In genomic region chr2:149546639-149547200, GRCm38 (mm10) we compare ENCODE assay signal across 24 mouse cellular contexts.
"Had no signal": no experiment of that assay in that cellular context is flagged by ENCODE, and none has a peak within 500 bp of the region (broad histone marks: within the 10 kb centered on the region; RNA-seq: fewer than 3 reads in every experiment).

No protein-coding gene starts in this region.

- H3K9me3 ChIP-seq: heart, embryonic 10.5 days; heart, embryonic 12.5 days; hindbrain, embryonic 10.5 days; intestine, embryonic 15.5 days; limb, embryonic 13.5 days; limb, embryonic 15.5 days; liver, embryonic 12.5 days had no signal

- H3K36me3 ChIP-seq: heart, embryonic 10.5 days; heart, embryonic 12.5 days; hindbrain, embryonic 10.5 days; intestine, embryonic 15.5 days; limb, embryonic 13.5 days; limb, embryonic 15.5 days; liver, embryonic 12.5 days had no signal

- ATAC-seq: forebrain, embryonic 16.5 days; inflammation-experienced regulatory T-cells, adult 6 months; intestine, embryonic 15.5 days; intestine, postnatal 0 days; liver, embryonic 12.5 days had no signal

- H3K27ac ChIP-seq: gastrocnemius, adult 2 months; heart, embryonic 10.5 days; hindbrain, embryonic 10.5 days; intestine, embryonic 15.5 days; limb, embryonic 13.5 days; limb, embryonic 15.5 days; liver, embryonic 12.5 days had no signal

- H3K4me2 ChIP-seq: heart, embryonic 12.5 days; intestine, embryonic 15.5 days; limb, embryonic 13.5 days; limb, embryonic 15.5 days; liver, embryonic 12.5 days had no signal

- H3K27me3 ChIP-seq: heart, embryonic 12.5 days; intestine, embryonic 15.5 days; limb, embryonic 13.5 days; limb, embryonic 15.5 days; liver, embryonic 12.5 days had no signal

- DNase-seq: gastrocnemius, adult 2 months; gastrocnemius, postnatal 10 days; gastrocnemius, postnatal 25 days; heart, adult 18-20 months; heart, postnatal 10 days; heart, postnatal 4 days; kidney, adult 18-20 months; kidney, adult 8-10 months; kidney, postnatal 10 days; kidney, postnatal 25 days; kidney, postnatal 4 days; layer of hippocampus, adult 9-11 months; layer of hippocampus, postnatal 36 days; left cerebral cortex, postnatal 4 days had no signal

- H3K4me3 ChIP-seq: gastrocnemius, adult 2 months; heart, embryonic 10.5 days; heart, embryonic 12.5 days; hindbrain, embryonic 10.5 days; intestine, embryonic 15.5 days; limb, embryonic 13.5 days; limb, embryonic 15.5 days; liver, embryonic 12.5 days had no signal

- H3K4me1 ChIP-seq: heart, embryonic 10.5 days; heart, embryonic 12.5 days; hindbrain, embryonic 10.5 days; intestine, embryonic 15.5 days; limb, embryonic 13.5 days; limb, embryonic 15.5 days; liver, embryonic 12.5 days had no signal

- H3K9ac ChIP-seq: heart, embryonic 12.5 days; intestine, embryonic 15.5 days; limb, embryonic 13.5 days; limb, embryonic 15.5 days; liver, embryonic 12.5 days had no signal
